Mouse (Mus musculus) brain, adult 2 months (tissue): Measurements from ENCODE around the gene Sf3b4.

Source experiments
- DNase-seq: peaks from one replicate; pipeline ENCODE4 v3.0.0; 2011; ENCODE audit warnings: low read depth, low spot score

Sf3b4 gene

DNA sequence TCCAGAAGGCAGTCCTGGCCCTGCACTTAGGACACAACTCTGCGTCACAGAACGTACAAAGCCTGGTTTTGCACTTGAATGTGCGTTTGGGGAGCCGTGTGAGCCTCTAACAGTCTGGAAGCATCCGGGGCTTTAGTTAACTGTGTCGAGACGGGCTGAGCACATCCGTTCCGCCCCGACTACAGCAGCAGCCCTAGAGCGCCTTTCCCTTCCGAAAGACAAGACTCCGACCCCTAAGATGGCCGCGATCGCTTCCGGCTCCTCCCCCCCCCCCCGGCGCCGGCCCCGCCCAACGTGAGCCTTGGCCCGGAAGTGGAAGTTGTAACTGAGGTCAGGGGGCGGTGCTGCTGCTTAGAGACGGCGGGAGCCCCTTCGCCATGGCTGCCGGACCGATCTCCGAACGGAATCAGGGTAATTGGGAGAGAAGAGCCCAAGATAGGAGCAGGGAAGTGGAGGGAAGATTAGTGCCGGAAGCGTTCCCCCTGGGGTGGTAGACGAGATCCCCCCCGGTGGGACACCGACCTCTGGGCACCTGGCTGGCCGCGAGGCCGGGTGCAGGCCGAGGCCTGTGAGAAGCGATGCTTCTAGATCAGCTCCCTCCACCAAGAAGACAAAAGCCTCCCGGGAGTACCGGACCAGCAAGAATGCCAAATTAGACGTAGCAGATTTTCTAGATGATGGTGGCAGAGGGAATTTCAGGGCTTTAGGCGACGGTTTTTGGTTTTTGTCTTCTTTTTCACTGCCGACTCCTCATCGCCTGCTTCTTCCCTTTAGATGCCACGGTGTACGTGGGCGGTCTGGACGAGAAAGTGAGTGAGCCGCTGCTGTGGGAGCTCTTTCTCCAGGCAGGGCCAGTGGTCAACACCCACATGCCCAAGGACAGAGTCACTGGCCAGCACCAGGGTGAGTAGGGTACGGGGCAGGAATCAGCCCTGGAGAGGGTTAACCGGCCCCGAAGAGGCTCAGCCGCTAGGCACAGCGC lies at the start of gene Sf3b4:
Gene Sf3b4 (plus strand): TSS at position 136 of the 982 bp plus-strand sequence.
- DNase-seq = peak; percentile 96

DNA sequence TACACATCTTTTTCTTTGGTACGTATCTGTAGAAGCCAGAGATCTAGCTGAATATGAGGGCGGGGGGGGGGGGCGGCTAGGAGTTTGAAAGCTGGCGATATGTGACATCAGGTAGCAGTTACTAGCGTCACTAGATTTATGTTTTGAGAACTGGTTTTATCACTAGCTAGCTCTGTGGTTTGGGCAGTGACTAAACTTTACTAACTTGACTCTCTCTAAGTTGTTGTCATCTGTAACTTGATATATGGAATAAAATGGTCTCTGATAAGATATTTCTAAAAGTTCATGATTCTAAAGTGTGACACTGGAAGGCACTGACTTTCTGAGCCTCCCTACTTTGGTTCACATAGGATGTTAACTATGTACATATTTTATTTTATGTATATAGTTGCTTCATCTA lies 47.9 kb upstream of the Sf3b4 start:
- DNase-seq = no peak

DNA sequence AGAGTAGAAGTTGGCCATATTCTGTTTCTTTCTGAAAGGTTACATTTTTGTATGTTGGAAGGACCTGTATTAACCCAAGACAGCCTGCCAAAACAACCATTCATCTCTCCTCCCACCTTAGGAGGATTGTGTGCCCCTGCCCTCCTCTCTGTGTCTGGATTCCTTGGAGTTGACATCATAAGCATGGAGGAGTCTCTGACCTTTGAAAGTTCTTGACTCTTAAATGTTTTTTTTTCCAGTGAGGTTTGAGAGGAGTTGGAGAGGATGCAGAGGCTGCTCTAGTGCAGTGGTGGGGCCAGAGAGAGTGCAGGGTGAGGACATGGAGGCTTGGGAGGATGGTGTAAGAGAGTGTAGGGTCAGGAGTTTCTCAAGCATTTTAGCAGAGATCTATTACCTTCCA lies 44.0 kb upstream of the Sf3b4 start:
- DNase-seq = no peak

DNA sequence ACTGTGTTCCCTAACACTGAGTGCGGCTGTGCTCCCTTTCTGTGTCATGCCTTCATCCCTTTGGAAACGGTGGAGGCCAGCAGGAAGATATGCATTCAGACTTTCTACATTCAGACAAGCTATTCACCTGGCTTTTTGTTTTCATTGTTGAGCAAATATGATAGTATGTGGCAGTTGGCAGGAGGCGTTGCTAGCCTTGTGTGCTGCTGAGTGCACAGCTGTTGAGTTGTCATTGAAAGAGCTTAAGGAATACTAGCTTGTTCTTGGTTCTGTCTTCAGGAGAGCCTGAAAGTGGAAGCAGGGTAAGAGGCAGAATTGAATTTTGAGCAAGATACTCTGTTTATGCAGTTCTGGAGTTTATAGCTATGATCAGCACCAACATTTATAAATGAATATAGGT lies 39.7 kb upstream of the Sf3b4 start:
- DNase-seq = no peak

DNA sequence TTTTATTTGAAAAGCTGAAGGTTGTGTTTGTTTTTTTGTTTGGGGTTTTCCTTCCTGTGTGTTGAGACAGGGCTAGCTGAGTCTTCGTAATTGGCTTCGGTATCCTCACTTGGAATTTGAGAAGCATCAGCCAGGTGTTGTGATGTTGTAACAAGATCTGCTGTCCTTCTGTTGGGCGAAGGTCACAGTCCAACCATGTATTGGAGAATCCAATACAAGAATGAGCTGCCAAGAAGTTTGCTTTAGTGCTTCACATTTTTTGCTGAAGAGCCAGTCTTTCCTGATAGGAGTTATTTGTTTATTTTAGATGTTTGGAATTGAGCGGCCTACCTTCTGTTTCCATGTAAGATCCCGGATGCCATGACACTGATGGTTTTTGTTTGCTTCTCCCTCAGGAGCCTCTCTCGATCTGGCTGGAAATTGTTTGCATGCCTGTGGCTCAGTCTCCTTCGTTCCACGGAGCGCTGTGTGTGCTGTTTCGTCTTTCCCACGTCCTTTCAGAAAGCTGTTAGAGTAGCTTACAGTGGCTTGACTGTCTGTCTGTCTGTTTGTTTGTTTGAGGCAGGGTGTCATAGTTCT lies 38.7 kb upstream of the Sf3b4 start:
- DNase-seq = no peak

DNA sequence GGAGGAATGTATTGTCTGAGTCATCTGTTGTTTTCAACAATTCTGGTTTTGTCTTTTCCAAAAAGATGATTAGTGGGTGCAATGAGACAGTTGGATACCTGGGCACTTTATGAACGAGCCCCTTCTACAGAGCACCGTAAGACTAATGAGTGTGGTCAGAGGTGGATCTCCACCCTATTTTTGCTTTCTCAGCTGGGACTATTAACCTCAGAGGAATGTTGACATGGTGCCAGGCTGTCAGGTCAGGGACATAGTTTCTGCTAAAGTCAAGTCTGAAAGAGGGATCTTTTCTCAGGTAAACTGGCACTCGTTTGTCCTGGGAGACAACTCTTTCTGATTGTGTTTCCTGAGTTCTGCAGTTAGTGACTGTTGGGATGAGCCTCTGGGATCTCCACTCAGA lies 37.1 kb upstream of the Sf3b4 start:
- no peak for DNase-seq

DNA sequence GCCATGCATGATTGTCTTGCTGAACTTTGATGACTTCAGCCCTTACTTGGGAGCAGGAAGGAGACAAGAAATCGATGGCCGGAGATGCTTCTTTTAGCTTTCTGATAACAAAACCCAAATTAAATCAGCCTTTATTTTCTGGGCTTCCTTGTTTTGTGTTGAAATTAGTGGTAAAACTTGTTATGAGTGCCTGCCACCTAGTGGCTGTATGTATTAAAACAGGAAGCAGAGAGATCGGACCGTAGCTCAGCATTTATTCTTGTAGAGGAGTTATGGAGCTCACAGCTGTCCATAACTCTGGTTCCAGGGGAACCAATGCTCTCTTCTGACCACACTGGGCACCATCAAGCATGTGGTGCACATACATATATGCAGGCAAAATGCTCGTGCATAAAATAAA lies 24.2 kb upstream of the Sf3b4 start:
- DNase-seq = peak; percentile 84

DNA sequence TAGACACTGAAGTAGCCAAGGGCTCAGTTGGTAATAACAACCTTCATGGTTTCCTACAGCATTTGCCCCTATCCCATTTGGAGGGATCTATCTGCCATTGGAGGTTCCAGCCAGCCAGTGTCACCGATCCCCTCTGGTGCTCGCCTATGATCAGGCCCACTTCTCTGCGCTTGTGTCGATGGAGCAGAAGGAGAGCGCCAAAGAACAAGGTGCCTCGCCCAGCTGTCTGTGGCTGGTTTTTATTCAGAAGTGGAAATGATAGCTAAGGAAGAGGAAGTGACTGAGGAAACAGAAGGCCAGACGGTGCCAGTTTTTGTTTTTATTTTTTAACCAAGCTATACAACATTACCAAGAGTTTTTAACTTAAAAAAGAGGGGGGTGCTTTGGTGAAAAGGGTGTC lies 20.3 kb upstream of the Sf3b4 start:
- DNase-seq = no peak

DNA sequence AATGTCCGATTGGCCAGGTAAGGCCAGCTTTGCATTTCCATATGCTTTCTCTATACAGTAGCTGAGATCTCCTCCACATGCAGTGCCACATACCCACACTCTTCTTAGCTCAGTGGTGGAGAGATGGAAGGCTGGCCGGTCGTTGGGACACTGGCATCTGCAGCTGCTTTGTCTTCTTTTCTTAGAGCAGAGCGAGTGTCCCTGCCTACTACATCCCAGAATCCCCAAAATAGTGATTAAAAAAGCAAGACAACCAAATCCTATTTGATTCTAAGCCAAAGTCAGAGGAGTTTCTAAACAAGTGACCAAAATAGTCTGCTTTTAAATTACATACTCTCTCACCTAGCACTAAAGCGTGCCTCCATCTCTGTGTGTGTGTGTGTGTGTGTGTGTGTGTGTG lies 19.5 kb upstream of the Sf3b4 start:
- peak; percentile 75 for DNase-seq

DNA sequence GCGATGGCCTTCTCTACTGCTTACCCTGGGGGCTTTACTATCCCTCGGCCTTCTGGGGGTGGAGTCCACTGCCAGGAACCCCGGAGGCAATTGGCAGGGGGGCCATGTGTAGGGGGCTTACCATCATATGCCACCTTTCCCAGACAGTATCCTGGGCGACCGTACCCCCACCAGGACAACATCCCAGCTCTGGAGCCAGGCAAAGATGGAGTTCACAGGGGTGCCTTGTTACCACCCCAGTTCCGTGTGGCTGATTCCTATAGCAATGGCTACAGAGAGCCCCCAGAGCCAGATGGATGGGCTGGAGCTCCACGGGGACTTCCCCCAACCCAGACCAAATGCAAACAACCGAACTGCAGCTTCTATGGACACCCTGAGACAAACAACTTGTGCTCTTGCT lies 16.6 kb upstream of the Sf3b4 start:
- DNase-seq = no peak

DNA sequence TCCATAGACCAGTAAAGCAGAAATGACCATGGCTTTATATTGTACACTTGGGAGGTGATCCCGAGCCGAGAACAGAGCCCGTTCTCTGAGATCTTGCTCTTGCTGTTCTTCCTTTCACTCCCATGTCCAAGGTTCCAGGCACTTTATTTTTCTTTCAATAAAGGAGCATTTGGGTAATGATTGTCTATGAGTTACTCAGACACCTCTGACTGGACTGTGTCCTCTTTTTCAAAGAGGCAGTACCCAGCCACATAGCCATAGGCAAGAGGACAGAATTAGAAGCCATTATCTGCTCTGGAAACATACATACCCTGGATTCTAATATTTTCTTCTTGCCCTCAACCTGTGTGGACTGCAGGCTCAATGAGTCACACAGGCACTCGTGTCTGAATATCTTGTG lies 12.3 kb upstream of the Sf3b4 start:
- no peak for DNase-seq

DNA sequence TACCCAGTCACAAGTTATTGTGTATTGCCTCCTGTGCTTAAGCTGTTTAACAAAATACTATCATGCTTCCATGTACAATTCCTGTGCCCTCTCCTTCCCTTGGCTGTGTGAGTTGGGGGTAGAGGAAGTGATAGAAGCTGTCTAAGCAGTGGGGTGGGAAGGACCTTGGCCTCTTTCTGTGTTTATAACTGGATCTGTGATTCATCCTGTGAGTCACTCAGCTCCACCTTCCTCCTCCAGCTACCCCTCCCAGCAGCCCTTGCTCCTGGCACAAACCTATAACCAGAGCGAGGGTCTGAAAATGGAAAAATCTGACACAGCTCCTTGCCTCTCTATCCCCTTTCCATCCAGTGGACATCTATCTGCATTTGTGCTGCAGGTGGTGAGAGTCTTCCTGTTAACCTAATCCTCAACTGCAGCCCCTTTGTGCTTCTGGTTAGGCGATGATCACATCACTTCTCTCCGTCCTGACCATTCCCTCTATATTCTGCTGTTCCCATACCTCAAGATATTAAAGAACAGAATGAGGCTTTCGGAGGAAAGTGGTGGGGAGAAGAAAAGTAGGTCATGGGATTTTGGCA lies 11.8 kb upstream of the Sf3b4 start:
- peak; percentile 96 for DNase-seq

DNA sequence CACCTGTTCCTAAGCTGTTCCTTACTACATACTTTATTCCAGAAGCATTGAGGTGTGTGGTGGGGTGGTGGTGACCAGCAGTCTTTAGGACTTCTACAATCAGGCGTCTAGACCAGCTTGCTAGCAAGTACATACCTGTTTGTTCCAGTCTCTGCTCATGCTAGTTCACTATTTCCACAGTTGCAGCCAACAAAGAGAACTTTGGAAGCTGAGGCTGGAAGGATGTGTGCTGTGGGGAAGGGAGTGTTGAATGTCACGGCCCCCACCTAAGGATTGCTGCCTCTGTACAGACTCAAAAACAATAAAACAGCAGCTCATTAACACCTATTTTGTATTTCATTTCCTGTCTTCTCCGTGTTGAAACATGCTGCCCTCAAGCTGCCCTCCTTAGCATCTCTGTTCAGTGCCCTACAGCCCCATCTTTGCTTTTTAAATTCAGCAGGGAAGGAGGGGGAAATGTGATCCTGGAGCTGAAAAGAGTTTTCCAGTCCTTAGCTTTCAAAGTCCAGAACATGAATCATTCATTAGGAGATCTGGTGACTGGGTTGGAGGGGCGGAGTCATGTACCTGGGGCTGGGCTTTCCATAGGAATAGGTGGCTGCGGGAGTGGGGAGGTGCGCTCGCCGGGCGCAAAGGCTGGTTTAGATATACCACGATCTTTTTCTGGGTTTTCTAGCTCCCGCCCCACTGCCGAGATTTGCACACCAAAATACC lies 11.2 kb upstream of the Sf3b4 start:
- DNase-seq = peak; percentile 91

DNA sequence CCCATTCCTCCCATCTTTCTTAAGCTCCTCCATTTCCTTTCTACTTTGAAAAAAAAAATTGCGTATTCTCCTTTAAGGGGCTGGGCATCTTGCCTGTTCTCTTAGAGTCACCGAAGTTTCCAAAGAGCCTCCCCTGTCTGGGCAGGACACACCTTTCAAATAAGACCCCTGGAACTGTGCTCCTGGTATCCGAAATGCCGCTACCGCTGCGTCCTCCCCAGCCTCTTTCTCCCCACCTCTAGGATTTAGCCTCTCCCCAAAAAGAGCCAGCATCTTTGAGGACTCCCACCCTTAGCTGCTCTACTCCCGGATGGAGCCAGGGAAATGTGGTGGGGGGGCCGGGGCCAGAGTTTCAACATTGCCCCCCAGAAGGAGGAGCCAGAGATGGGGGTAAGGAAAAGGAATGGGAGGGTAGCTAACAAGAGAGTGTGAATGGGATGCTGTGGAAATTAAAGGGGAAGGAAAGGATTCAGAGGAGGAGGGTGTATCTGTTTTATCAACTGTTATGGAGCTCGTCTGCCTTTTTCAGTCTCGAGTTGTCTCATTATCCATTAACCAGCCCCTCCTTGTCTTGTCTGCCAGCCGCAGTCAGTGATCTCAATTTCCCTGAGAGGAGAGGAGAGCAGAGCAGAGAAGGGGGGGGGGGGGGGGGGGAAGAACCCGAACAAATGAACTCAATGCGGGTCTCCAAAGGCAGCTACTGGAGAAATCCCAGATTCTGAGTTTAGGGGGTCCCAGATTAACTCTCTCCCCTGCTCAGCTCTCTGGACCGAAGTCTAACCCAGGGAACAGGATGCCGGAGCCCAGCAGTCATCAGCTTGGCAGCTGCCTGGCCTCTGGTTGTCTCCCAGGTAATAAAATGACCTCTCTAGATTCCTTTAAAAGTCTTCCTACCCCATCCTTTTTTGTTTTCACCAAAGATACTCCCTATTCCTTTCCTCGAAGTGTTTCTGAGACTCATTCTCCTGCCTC lies 10.0 kb upstream of the Sf3b4 start, which contains the start of gene Mtmr11:
Gene Mtmr11 (plus strand): TSS at position 136 of the 972 bp plus-strand sequence.
- peak; percentile 59 for DNase-seq

DNA sequence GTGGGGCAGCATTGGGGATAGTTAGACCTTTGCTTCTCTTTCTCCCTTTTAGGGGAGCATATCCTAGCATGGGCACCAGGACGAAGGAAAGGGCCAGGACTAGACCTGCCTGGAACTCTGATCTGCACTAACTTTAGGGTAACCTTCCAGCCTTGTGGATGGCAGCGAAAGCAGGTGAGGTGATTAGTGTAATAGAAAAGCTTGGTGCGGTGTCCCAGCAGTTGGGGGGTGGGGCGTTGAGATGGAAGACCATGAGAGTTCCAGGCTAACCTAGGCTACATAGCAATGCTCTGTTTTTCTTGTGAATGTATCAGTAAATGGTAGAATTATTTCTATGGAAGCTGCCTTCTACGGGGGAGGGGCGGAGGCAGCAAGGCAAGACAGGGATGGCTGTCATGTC lies 9.1 kb upstream of the Sf3b4 start:
- DNase-seq = no peak

DNA sequence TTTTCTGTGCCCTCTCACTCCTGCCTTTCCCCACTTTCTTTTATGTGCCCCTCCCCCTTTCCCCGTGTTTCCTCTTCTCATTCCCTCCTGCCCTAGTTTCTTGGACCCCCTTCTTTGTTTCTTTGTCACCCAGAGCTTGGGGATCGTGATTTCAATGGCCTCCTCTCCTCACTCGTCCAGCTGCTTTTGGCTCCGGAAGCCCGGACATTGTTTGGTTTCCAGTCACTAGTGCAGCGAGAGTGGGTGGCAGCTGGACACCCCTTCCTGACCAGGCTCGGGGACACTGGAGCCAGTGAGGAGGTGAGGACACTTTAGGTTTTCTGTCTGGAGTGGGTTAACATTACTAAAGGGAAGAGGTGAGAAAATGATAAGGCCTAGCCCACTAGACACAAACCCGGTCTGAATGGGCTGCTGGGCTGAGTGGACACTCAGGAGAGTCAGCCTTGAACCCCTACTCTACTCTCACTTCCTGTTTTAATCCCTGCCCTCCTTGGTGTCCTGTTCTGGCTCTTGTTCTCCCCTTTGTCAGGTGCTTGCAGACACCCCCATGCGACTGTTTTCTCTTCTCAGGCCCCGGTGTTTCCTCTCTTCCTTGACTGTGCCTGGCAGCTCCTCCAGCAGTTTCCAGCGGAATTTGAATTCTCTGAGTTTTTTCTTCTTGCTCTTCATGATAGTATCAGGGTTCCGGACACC lies 3.5 kb upstream of the Sf3b4 start:
- DNase-seq = no peak

DNA sequence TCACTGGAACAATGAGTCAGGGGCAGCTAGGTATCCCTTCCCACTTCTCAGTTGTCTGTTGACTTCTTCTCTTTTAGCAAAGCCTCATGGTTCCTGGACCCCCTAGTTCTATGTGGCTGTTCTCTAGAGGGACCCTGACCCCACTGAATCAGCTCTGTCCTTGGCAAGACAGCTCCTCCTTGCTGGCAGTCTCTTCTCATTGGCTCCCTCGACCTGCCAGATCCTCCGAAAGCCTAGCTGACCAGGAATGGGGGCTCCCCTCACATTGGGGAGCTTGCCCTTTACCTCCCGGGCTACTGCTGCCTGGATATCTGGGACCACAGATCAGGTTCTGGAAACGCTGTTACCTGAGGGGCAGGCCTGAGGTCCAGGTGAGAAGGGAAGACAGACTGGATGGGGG lies 1.9 kb upstream of the Sf3b4 start:
- DNase-seq = no peak

DNA sequence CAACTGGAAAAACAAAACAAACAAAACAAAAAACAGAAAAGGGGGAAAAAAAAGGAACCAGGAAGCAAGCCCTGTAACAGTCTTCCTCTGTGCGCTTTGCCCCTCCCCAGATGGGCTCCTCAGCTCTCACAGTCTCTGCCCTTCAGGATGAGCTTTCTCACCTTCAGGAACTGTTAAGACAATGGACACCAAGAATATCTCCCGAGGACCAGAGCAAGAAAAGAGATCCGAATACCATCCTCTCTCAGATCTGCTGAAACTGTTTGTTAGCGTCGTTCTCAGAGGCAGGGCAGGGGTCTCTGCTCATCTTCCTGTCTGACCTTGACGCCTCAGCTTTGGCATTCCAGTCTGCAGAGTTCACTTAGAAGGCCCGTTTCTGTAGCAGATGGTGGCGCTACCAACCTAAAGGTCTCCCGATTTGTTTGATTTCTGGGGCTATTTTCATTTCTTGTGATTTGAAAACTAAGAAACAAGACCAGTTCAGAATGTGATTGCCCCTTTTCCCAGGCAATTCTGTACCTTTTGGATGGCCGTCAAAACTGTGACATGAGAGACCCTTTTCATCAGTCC lies 1.1 kb upstream of the Sf3b4 start:
- DNase-seq = no peak

DNA sequence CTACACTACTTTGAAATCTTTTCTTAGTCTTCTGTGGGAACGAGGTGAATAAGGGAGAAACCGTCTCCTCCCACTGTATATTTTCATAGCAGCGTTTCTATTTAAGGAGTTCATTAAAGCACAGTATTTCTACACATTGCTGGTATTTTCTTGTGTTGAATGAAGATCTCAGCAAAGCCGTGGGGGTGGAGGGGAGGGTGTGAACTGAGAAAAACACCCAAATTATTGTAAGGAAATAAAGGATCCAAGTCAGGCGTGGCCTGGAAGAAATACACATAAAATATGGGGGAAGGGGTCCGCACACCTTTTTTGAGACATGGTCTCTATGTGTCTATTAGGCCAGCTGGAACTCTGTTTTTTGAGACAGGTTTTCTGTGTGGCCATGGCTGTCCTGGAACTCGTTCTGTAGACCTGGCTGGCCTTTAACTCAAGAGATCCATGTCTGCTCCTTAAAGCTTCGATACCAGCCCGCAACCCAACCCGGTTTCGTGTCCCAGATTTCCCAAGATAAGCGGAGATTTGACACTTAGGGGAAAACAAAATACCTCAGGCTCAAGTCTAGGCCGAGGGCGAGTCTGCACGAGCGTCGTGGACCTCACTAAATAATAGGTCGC lies 442 bp upstream of the Sf3b4 start:
- DNase-seq = peak; percentile 71
